Mouse (Mus musculus) bone marrow macrophage, adult 2 months (primary cell): ENCODE results near the gene Zkscan17. TPM values are rescaled to one million over a fixed set of nuclear protein-coding genes. Genes with fewer than 3 reads are reported as not detected.

Source experiments
- H3K27ac ChIP-seq: 2 replicates; pipeline ENCODE4 v1.5.1; 2012; ENCODE audit warnings: low read depth, low read length; ENCODE audit not compliant: insufficient read depth
- H3K4me1 ChIP-seq: 2 replicates; pipeline ENCODE4 v1.6.1; 2012; ENCODE audit warnings: low read length; ENCODE audit not compliant: control insufficient read depth, insufficient read depth
- H3K4me3 ChIP-seq: 2 replicates; pipeline ENCODE4 v1.5.1; 2012; ENCODE audit warnings: mild to moderate bottlenecking, low read length, moderate library complexity; ENCODE audit not compliant: insufficient read depth
- CTCF ChIP-seq: IDR thresholded peaks from 2 replicates; pipeline ENCODE4 v1.5.1; 2012; ENCODE audit warnings: low read depth, mild to moderate bottlenecking, low read length, moderate library complexity
- POLR2A ChIP-seq: IDR thresholded peaks from 2 replicates; pipeline ENCODE4 v1.6.1; 2012; ENCODE audit warnings: mild to moderate bottlenecking, low read depth, low read length, borderline replicate concordance
- polyA plus RNA-seq: library from polyadenylated mRNA; stranded (reverse); fragments of >200 nt; gene quantifications from 2 replicates; pipeline ENCODE4 v1.2.4, GENCODE M21; 2012; ENCODE audit not compliant: missing spikeins, insufficient read depth, insufficient read length

Zkscan17 gene
- polyA plus RNA-seq, 1 experiment = 20.2 TPM

DNA sequence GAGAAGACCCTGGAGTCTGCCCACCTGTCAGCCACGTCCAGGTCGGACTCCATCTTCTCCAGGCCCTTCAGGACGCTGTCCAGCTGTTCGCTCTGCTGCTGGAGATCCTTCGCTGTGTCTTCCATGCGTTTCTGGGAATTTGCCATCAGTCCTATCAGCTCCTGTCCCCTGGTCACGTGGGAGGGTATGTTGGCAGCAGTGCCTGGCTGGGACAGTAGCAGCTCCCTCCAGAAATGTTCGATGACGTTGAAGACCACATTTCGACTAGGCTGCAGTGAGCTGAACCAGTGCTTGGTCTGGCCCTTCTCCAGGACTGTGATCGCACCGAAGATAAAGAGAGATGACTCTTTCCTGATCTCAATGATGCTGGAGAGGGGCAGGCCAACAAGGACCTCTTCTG, 88.6 kb downstream of the Zkscan17 start:
- Histone ChIP-seq H3K27ac (no peak overlapping the region), H3K4me3 (no peak overlapping the region), H3K4me1 (no peaks in the 10 kb centered on the region)
- TF ChIP-seq POLR2A (no peak), CTCF (no peak)

Other genes with a start within 250 kb of the Zkscan17 start
- not detected in 2 replicates for gene Wnt3a, start 236.0 kb downstream of the Zkscan17 start, polyA plus RNA-seq
- not detected in 2 replicates for gene Wnt9a, start 219.8 kb downstream of the Zkscan17 start, polyA plus RNA-seq
- not detected in 2 replicates for gene Prss38, start 151.1 kb downstream of the Zkscan17 start, polyA plus RNA-seq
- gene Jmjd4, start 76.7 kb downstream of the Zkscan17 start, polyA plus RNA-seq = 3.2 and 3.3 TPM in 2 replicates
- gene Snap47, start 75.6 kb downstream of the Zkscan17 start, polyA plus RNA-seq = 17.1 and 18.0 TPM in 2 replicates
- gene Zfp867, start 54.3 kb downstream of the Zkscan17 start, polyA plus RNA-seq = 2.1 and 2.3 TPM in 2 replicates
- 50.6 and 52.3 TPM in 2 replicates for gene Nlrp3, start 14.8 kb upstream of the Zkscan17 start, polyA plus RNA-seq
- gene Olfr222, start 49.5 kb upstream of the Zkscan17 start, polyA plus RNA-seq = not detected in 2 replicates
- not detected in 2 replicates for gene Olfr223, start 66.5 kb upstream of the Zkscan17 start, polyA plus RNA-seq
- 52.4 and 55.9 TPM in 2 replicates for gene Mprip, start 134.6 kb upstream of the Zkscan17 start, polyA plus RNA-seq